Mouse (Mus musculus): ENCODE measurements at regions not wholly inside any gene's neighbourhood (a gene's known extent, or its start where the extent isn't known, plus 50 kb on each side); places are given as distances from the start of the nearest gene placed in this dataset.

DNA sequence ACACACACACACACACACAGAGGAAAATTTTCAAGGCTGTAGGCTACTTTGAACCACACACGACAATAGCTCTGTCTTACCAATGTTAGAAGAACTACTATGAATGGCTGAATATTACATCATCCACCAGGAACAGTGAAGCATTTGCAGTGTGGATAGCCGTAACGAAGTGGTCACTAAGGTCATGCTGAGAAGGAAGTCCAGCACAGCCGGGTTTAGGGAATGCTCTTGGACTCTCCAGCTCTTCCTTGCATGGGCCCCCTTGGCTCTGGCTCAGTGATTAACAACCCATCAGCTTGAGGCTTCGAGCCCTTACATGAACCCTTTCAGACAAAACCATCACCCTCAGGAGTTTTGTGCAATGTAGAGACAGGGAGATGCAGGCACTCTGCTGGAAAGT, 245.3 kb downstream of the Adamts20 start:
- Histone ChIP-seq H3K27ac (ENCODE audit: low read depth) (no peak overlapping the region), H3K27me3 (ENCODE audit: insufficient read depth, low read length) (no peaks in the 10 kb centered on the region), H3K4me2 (ENCODE audit: low read depth, low read length) (no peak overlapping the region), H3K9me3 (ENCODE audit: low read length) (no peaks in the 10 kb centered on the region), H3K4me3 (ENCODE audit: low read depth, low read length) (no peak overlapping the region), H3K4me1 (ENCODE audit: insufficient read depth) (no peaks in the 10 kb centered on the region), H3K36me3 (replicated peaks; ENCODE audit: insufficient read depth, low read length) (no peaks in the 10 kb centered on the region), H3K9ac (replicated peaks) (no peak overlapping the region)
- WGBS (ENCODE audit: insufficient replicate concordance): 54% methylated on average over 5 of the region's 5 CpGs
- DNase-seq (no peak), ATAC-seq (no peak)
- TF ChIP-seq CTCF (IDR thresholded peaks at IDR 0.05; ENCODE audit: low read depth) (no peak), EP300 (IDR thresholded peaks at IDR 0.05; ENCODE audit: low read depth) (no peak)

DNA sequence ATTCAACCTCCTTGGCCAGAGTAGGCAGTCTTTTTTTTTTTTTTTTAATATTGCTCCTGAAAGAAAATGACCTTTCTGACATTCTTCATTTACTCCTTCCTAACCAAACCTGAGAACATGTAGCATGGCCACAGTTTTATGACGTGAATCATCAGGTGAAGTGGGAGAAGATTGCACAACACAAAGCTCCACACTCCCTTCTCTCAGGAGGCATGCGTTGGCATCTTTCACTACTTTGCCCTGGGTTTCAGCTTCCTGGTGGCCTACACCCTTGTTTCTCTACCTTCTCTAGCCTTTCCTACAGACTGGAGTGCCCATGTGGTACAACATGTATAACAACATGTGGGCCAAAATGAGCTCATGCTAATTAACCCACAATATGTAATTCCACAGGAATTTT, 248.5 kb downstream of the Adamts20 start:
- ATAC-seq (no peak), DNase-seq (no peak)
- no peaks in the 10 kb centered on the region for H3K4me1 ChIP-seq (ENCODE audit: insufficient read depth)
- no peaks in the 10 kb centered on the region for H3K36me3 ChIP-seq (replicated peaks; ENCODE audit: insufficient read depth, low read length)
- no peak overlapping the region for H3K27ac ChIP-seq (ENCODE audit: low read depth)
- 78% methylated on average over 2 of the region's 2 CpGs for WGBS (ENCODE audit: insufficient replicate concordance)
- no peaks in the 10 kb centered on the region for H3K27me3 ChIP-seq (ENCODE audit: insufficient read depth, low read length)
- H3K4me3 ChIP-seq (ENCODE audit: low read depth, low read length): no peak overlapping the region
- no peak overlapping the region for H3K4me2 ChIP-seq (ENCODE audit: low read depth, low read length)
- no peaks in the 10 kb centered on the region for H3K9me3 ChIP-seq (ENCODE audit: low read length)
- no peak for TF ChIP-seq EP300 (IDR thresholded peaks at IDR 0.05; ENCODE audit: low read depth)
- TF ChIP-seq CTCF (IDR thresholded peaks at IDR 0.05; ENCODE audit: low read depth): no peak
- H3K9ac ChIP-seq (replicated peaks): no peak overlapping the region

DNA sequence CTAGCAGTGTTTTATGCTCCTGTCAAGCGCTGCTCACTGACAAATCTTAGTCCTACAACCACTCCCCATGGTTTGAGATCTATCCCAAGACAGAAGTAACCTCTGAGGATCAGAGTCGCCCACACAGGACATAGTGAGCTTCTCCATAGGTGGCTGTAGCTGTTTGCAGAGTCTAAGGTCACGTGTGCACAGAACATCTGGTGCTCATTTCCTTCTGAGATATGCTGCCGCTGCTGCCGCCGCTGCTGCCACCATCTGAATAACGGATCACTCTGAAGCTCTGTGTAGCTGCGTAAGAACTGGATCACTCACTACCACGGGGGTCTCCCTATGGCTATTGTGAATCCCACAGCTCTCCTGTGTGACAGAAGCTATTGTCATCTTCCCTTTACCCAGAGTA, 250.8 kb downstream of the Adamts20 start:
- Histone ChIP-seq H3K4me1 (ENCODE audit: insufficient read depth) (no peaks in the 10 kb centered on the region), H3K4me3 (ENCODE audit: low read depth, low read length) (no peak overlapping the region), H3K4me2 (ENCODE audit: low read depth, low read length) (no peak overlapping the region), H3K27ac (ENCODE audit: low read depth) (no peak overlapping the region), H3K36me3 (replicated peaks; ENCODE audit: insufficient read depth, low read length) (no peaks in the 10 kb centered on the region), H3K27me3 (ENCODE audit: insufficient read depth, low read length) (no peaks in the 10 kb centered on the region), H3K9me3 (ENCODE audit: low read length) (no peaks in the 10 kb centered on the region), H3K9ac (replicated peaks) (no peak overlapping the region)
- WGBS (ENCODE audit: insufficient replicate concordance): 17% methylated on average over 9 of the region's 9 CpGs
- DNase-seq: peak; percentile 15
- no peak for TF ChIP-seq EP300 (IDR thresholded peaks at IDR 0.05; ENCODE audit: low read depth)
- TF ChIP-seq CTCF (IDR thresholded peaks at IDR 0.05; ENCODE audit: low read depth): no peak
- ATAC-seq: peak; percentile 33; the same call in 1 of the 2 replicates

DNA sequence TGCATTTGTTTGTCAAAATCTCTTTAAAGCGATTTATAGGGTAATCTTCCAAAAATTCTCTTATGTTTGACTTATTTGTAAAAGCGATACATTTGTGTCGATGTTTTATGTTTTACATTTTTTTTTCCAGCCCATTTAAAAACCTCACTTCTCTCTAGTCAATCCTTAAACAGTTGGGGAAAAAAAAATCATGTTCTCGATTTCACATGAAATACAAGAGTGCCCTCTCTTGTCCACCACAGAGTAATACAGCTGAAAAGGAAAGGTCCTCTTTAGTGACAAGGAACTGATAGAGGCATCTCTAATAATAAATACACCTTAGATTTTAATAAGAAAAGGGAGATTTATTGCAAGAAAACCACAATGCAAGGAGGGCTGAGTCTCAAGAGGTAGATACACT, 251.8 kb downstream of the Adamts20 start:
- no peak for TF ChIP-seq EP300 (IDR thresholded peaks at IDR 0.05; ENCODE audit: low read depth)
- TF ChIP-seq CTCF (IDR thresholded peaks at IDR 0.05; ENCODE audit: low read depth): peak; percentile 62
- 30% methylated on average over 4 of the region's 4 CpGs for WGBS (ENCODE audit: insufficient replicate concordance)
- H3K36me3 ChIP-seq (replicated peaks; ENCODE audit: insufficient read depth, low read length): no peaks in the 10 kb centered on the region
- no peak overlapping the region for H3K27ac ChIP-seq (ENCODE audit: low read depth)
- H3K9me3 ChIP-seq (ENCODE audit: low read length): no peaks in the 10 kb centered on the region
- no peak for ATAC-seq
- no peaks in the 10 kb centered on the region for H3K27me3 ChIP-seq (ENCODE audit: insufficient read depth, low read length)
- H3K9ac ChIP-seq (replicated peaks): no peak overlapping the region
- H3K4me3 ChIP-seq (ENCODE audit: low read depth, low read length): no peak overlapping the region
- no peak for DNase-seq
- H3K4me1 ChIP-seq (ENCODE audit: insufficient read depth): no peaks in the 10 kb centered on the region
- no peak overlapping the region for H3K4me2 ChIP-seq (ENCODE audit: low read depth, low read length)

DNA sequence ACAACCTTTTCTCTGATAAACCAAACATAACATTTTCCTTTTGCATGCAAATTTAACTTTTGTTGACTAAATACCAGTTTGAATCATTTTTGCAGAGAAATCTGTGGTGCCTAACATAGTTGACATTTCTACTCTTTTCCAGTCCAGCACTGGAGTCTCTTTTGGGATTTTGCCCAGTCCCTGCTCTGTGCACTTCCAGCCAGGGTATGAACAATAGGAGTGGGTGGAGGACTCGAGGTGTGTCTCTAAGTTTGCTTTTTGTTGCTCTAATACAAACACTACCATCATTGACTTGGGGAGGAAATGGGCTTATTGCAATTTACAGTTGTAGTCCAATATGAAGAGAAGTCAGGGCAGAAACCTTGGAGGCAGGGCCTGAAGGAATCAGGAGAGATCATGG, 256.7 kb downstream of the Adamts20 start:
- H3K4me3 ChIP-seq (ENCODE audit: low read depth, low read length): no peak overlapping the region
- no peaks in the 10 kb centered on the region for H3K4me1 ChIP-seq (ENCODE audit: insufficient read depth)
- WGBS (ENCODE audit: insufficient replicate concordance): 15% methylated on average over 1 of the region's 1 CpGs
- DNase-seq (no peak), ATAC-seq (no peak)
- no peaks in the 10 kb centered on the region for H3K9me3 ChIP-seq (ENCODE audit: low read length)
- H3K36me3 ChIP-seq (replicated peaks; ENCODE audit: insufficient read depth, low read length): no peaks in the 10 kb centered on the region
- H3K27me3 ChIP-seq (ENCODE audit: insufficient read depth, low read length): no peaks in the 10 kb centered on the region
- H3K27ac ChIP-seq (ENCODE audit: low read depth): no peak overlapping the region
- TF ChIP-seq EP300 (IDR thresholded peaks at IDR 0.05; ENCODE audit: low read depth): no peak
- TF ChIP-seq CTCF (IDR thresholded peaks at IDR 0.05; ENCODE audit: low read depth): no peak
- H3K9ac ChIP-seq (replicated peaks): no peak overlapping the region
- no peak overlapping the region for H3K4me2 ChIP-seq (ENCODE audit: low read depth, low read length)

DNA sequence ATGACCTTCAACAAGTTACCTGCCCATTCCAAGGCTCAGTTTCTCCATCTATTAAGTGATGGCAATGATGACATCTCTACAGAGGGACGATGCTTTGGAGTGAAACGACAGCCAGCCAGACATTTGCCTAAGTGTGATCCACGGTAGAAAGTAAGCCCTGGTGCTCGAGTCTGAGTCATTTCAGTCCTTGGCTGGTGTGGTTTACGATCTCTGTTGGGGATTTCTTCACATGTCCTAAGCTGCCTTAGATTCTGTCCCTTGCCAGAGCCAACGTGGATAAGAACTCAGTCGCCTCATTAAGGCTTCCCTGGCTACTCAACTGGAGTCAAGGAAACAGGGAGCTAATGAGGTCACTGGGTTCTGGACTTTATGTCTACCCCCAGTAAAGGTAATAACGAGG, 258.8 kb downstream of the Adamts20 start:
- Histone ChIP-seq H3K27me3 (ENCODE audit: insufficient read depth, low read length) (no peaks in the 10 kb centered on the region), H3K4me3 (ENCODE audit: low read depth, low read length) (no peak overlapping the region), H3K9ac (replicated peaks) (no peak overlapping the region), H3K4me2 (ENCODE audit: low read depth, low read length) (no peak overlapping the region), H3K4me1 (ENCODE audit: insufficient read depth) (no peaks in the 10 kb centered on the region), H3K9me3 (ENCODE audit: low read length) (no peaks in the 10 kb centered on the region), H3K36me3 (replicated peaks; ENCODE audit: insufficient read depth, low read length) (no peaks in the 10 kb centered on the region), H3K27ac (ENCODE audit: low read depth) (no peak overlapping the region)
- ATAC-seq (no peak), DNase-seq (no peak)
- 72% methylated on average over 8 of the region's 8 CpGs for WGBS (ENCODE audit: insufficient replicate concordance)
- no peak for TF ChIP-seq CTCF (IDR thresholded peaks at IDR 0.05; ENCODE audit: low read depth)
- no peak for TF ChIP-seq EP300 (IDR thresholded peaks at IDR 0.05; ENCODE audit: low read depth)

DNA sequence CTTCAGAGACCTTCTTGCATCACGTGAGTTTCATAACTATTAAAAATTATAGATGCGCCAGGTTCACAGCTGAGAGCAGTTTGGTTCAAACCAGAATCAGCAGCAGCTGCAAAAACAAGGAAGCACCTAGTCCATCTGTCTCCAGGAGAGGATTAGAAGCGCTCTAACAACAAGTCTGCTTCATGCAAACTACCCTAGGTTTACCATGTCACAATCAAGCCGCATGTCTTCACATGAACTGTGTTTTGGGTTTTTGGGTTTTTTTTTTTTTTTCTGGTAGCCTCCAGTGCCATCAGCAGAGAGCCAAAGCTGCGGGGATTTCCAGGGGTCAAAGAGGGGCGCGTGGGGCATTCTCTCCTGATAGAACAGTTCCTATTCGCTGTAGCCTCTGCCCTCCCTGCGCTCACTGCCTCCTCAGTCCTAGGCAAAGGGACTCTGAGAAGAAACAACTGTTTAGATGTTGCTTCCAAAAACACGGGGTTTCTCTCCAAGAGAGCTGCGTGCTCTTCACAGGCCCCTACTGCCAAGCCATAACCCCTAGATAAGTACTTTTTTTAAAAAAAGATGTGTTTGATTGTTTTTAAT, 259.8 kb downstream of the Adamts20 start:
- Histone ChIP-seq H3K36me3 (replicated peaks; ENCODE audit: insufficient read depth, low read length) (no peaks in the 10 kb centered on the region), H3K4me1 (ENCODE audit: insufficient read depth) (no peaks in the 10 kb centered on the region), H3K9me3 (ENCODE audit: low read length) (no peaks in the 10 kb centered on the region), H3K27me3 (ENCODE audit: insufficient read depth, low read length) (no peaks in the 10 kb centered on the region), H3K4me2 (ENCODE audit: low read depth, low read length) (no peak overlapping the region), H3K27ac (ENCODE audit: low read depth) (no peak overlapping the region), H3K9ac (replicated peaks) (no peak overlapping the region), H3K4me3 (ENCODE audit: low read depth, low read length) (no peak overlapping the region)
- 76% methylated on average over 11 of the region's 11 CpGs for WGBS (ENCODE audit: insufficient replicate concordance)
- TF ChIP-seq CTCF (IDR thresholded peaks at IDR 0.05; ENCODE audit: low read depth) (no peak), EP300 (IDR thresholded peaks at IDR 0.05; ENCODE audit: low read depth) (no peak)
- ATAC-seq: no peak
- no peak for DNase-seq
